Mouse (Mus musculus): Measurements from ENCODE around the gene Ttc7. TPM values are rescaled to one million over a fixed set of nuclear protein-coding genes. Genes with fewer than 3 reads are reported as not detected.

The Ttc7 gene
- 3.5 and 5.4 TPM in 2 replicates for polyA plus RNA-seq (2016; fragmentation: Nextera tagmentation; extraction: Ambion mirVana)

- H3K27ac ChIP-seq (replicated peaks) = peak within 1 kb of the TSS; percentile 96
- H3K9me3 ChIP-seq (replicated peaks) = no peaks in the 10 kb centered on the region
- H3K27me3 ChIP-seq (ENCODE audit: low read depth, poor library complexity, severe bottlenecking) = peaks cover 72% of the 10 kb centered on the region
- under 1% methylated on average over 32 of the region's 38 CpGs for WGBS
- H3K4me1 ChIP-seq = peaks cover 48% of the 10 kb centered on the region
- DNase-seq (ENCODE audit: low spot score) = peak; percentile 95
- H3K36me3 ChIP-seq = no peaks in the 10 kb centered on the region
- peak within 1 kb of the TSS; percentile 79 for H3K4me3 ChIP-seq
Observed at GRCm38 (mm10) chr17:87282706-87283053, at the start of gene Ttc7. Gene Ttc7 (plus strand): TSS chr17:87282886.

- no peak for DNase-seq (ENCODE audit: low spot score)
- Histone ChIP-seq H3K27ac (replicated peaks) (no peak overlapping the region), H3K4me3 (no peak overlapping the region), H3K4me1 (peaks cover 19% of the 10 kb centered on the region), H3K27me3 (ENCODE audit: low read depth, poor library complexity, severe bottlenecking) (no peaks in the 10 kb centered on the region), H3K9me3 (replicated peaks) (no peaks in the 10 kb centered on the region), H3K36me3 (no peaks in the 10 kb centered on the region)
- WGBS = 91% methylated on average over 6 of the region's 6 CpGs
Observed at GRCm38 (mm10) chr17:87235019-87235418, 47.7 kb upstream of the Ttc7 start.

GRCm38 (mm10) chr17:87236725-87237650, 45.7 kb upstream of the Ttc7 start:
- no peak overlapping the region for H3K4me3 ChIP-seq
- peaks cover 19% of the 10 kb centered on the region for H3K4me1 ChIP-seq
- H3K9me3 ChIP-seq (replicated peaks) = no peaks in the 10 kb centered on the region
- H3K36me3 ChIP-seq = no peaks in the 10 kb centered on the region
- no peaks in the 10 kb centered on the region for H3K27me3 ChIP-seq (ENCODE audit: low read depth, poor library complexity, severe bottlenecking)
- DNase-seq (ENCODE audit: low spot score) = peak; percentile 23
- peak overlapping the region; percentile 57 for H3K27ac ChIP-seq (replicated peaks)
- WGBS = 64% methylated on average over 18 of the region's 18 CpGs

- Histone ChIP-seq H3K27me3 (ENCODE audit: low read depth, poor library complexity, severe bottlenecking) (no peaks in the 10 kb centered on the region), H3K9me3 (replicated peaks) (no peaks in the 10 kb centered on the region), H3K27ac (replicated peaks) (no peak overlapping the region), H3K36me3 (no peaks in the 10 kb centered on the region), H3K4me3 (no peak overlapping the region), H3K4me1 (peaks cover 19% of the 10 kb centered on the region)
- WGBS = 80% methylated on average over 11 of the region's 11 CpGs
- DNase-seq (ENCODE audit: low spot score) = no peak
Observed at GRCm38 (mm10) chr17:87237826-87238225, 44.9 kb upstream of the Ttc7 start.

- Histone ChIP-seq H3K4me1 (no peaks in the 10 kb centered on the region), H3K36me3 (no peaks in the 10 kb centered on the region), H3K4me3 (no peak overlapping the region), H3K9me3 (replicated peaks) (no peaks in the 10 kb centered on the region), H3K27me3 (ENCODE audit: low read depth, poor library complexity, severe bottlenecking) (no peaks in the 10 kb centered on the region), H3K27ac (replicated peaks) (no peak overlapping the region)
- WGBS = 78% methylated on average over 9 of the region's 9 CpGs
- no peak for DNase-seq (ENCODE audit: low spot score)
Observed at GRCm38 (mm10) chr17:87246103-87246502, 36.6 kb upstream of the Ttc7 start.

- 91% methylated on average over 8 of the region's 8 CpGs for WGBS
- H3K36me3 ChIP-seq = peaks cover 61% of the 10 kb centered on the region
- no peak overlapping the region for H3K4me3 ChIP-seq
- no peak for DNase-seq (ENCODE audit: low spot score)
- no peaks in the 10 kb centered on the region for H3K9me3 ChIP-seq (replicated peaks)
- no peak overlapping the region for H3K27ac ChIP-seq (replicated peaks)
- no peaks in the 10 kb centered on the region for H3K27me3 ChIP-seq (ENCODE audit: low read depth, poor library complexity, severe bottlenecking)
- H3K4me1 ChIP-seq = no peaks in the 10 kb centered on the region
Observed at GRCm38 (mm10) chr17:87254384-87254783, 28.3 kb upstream of the Ttc7 start.

- Histone ChIP-seq H3K27ac (replicated peaks) (no peak overlapping the region), H3K4me1 (no peaks in the 10 kb centered on the region), H3K36me3 (peaks cover 74% of the 10 kb centered on the region), H3K9me3 (replicated peaks) (no peaks in the 10 kb centered on the region; the same call in 1 of the 2 replicates), H3K4me3 (no peak overlapping the region), H3K27me3 (ENCODE audit: low read depth, poor library complexity, severe bottlenecking) (no peaks in the 10 kb centered on the region)
- 92% methylated on average over 16 of the region's 16 CpGs for WGBS
- no peak for DNase-seq (ENCODE audit: low spot score)
Observed at GRCm38 (mm10) chr17:87255672-87256071, 27.0 kb upstream of the Ttc7 start.

GRCm38 (mm10) chr17:87263401-87263800, 19.3 kb upstream of the Ttc7 start:
- Histone ChIP-seq H3K36me3 (peaks cover 58% of the 10 kb centered on the region), H3K4me3 (no peak overlapping the region), H3K27ac (replicated peaks) (no peak overlapping the region), H3K4me1 (peaks cover 28% of the 10 kb centered on the region), H3K9me3 (replicated peaks) (peaks cover 4% of the 10 kb centered on the region; the same call in 1 of the 2 replicates), H3K27me3 (ENCODE audit: low read depth, poor library complexity, severe bottlenecking) (no peaks in the 10 kb centered on the region)
- DNase-seq (ENCODE audit: low spot score) = no peak
- WGBS = 95% methylated on average over 6 of the region's 6 CpGs

GRCm38 (mm10) chr17:87264054-87264830, 18.4 kb upstream of the Ttc7 start:
- H3K9me3 ChIP-seq (replicated peaks) = peaks cover 4% of the 10 kb centered on the region; the same call in 1 of the 2 replicates
- peak overlapping the region; percentile 94 for H3K4me3 ChIP-seq
- H3K4me1 ChIP-seq = peaks cover 28% of the 10 kb centered on the region
- WGBS = 95% methylated on average over 11 of the region's 11 CpGs
- H3K36me3 ChIP-seq = peaks cover 51% of the 10 kb centered on the region
- no peak overlapping the region for H3K27ac ChIP-seq (replicated peaks)
- H3K27me3 ChIP-seq (ENCODE audit: low read depth, poor library complexity, severe bottlenecking) = no peaks in the 10 kb centered on the region
- no peak for DNase-seq (ENCODE audit: low spot score)

- peak overlapping the region; percentile 94 for H3K4me3 ChIP-seq
- whole genome bisulfite sequencing = 9% methylated on average over 28 of the region's 28 CpGs
- no peak for DNase-seq (ENCODE audit: low spot score)
- no peaks in the 10 kb centered on the region for H3K27me3 ChIP-seq (ENCODE audit: low read depth, poor library complexity, severe bottlenecking)
- peak overlapping the region; percentile 94 for H3K27ac ChIP-seq (replicated peaks)
- peaks cover 4% of the 10 kb centered on the region; the same call in 1 of the 2 replicates for H3K9me3 ChIP-seq (replicated peaks)
- peaks cover 28% of the 10 kb centered on the region for H3K4me1 ChIP-seq
- H3K36me3 ChIP-seq = peaks cover 42% of the 10 kb centered on the region
Observed at GRCm38 (mm10) chr17:87264927-87265791, 17.5 kb upstream of the Ttc7 start.

- peaks cover 36% of the 10 kb centered on the region for H3K36me3 ChIP-seq
- peak within 1 kb of the TSS; percentile 94 for H3K4me3 ChIP-seq
- peaks cover 4% of the 10 kb centered on the region; the same call in 1 of the 2 replicates for H3K9me3 ChIP-seq (replicated peaks)
- H3K4me1 ChIP-seq = peaks cover 28% of the 10 kb centered on the region
- WGBS = under 1% methylated on average over 41 of the region's 41 CpGs
- no peaks in the 10 kb centered on the region for H3K27me3 ChIP-seq (ENCODE audit: low read depth, poor library complexity, severe bottlenecking)
- DNase-seq (ENCODE audit: low spot score) = peak; percentile 98
- H3K27ac ChIP-seq (replicated peaks) = peak within 1 kb of the TSS; percentile 94
Observed at GRCm38 (mm10) chr17:87265792-87266186, 16.9 kb upstream of the Ttc7 start, which contains the start of gene Mcfd2. Gene Mcfd2 (minus strand): TSS chr17:87265935.

- no peaks in the 10 kb centered on the region for H3K36me3 ChIP-seq
- peaks cover 21% of the 10 kb centered on the region for H3K4me1 ChIP-seq
- H3K4me3 ChIP-seq = no peak overlapping the region
- no peaks in the 10 kb centered on the region; the same call in 1 of the 2 replicates for H3K9me3 ChIP-seq (replicated peaks)
- no peaks in the 10 kb centered on the region for H3K27me3 ChIP-seq (ENCODE audit: low read depth, poor library complexity, severe bottlenecking)
- WGBS = 83% methylated on average over 6 of the region's 6 CpGs
- no peak for DNase-seq (ENCODE audit: low spot score)
- H3K27ac ChIP-seq (replicated peaks) = no peak overlapping the region
Observed at GRCm38 (mm10) chr17:87269454-87269853, 13.2 kb upstream of the Ttc7 start.

Measured in midbrain, embryonic 10.5 days (tissue).